Mouse (Mus musculus): Measurements from ENCODE around the gene Lrrc49. TPM values are rescaled to one million over a fixed set of nuclear protein-coding genes. Genes with fewer than 3 reads are reported as not detected.

Lrrc49 gene
- 6.4 and 7.2 TPM in 2 replicates for total RNA-seq (2014; rRNA removed; ENCODE audit: low replicate concordance)
- polyA plus RNA-seq (2015; fragmentation: Nextera tagmentation; extraction: Ambion mirVana), result 4.9 and 5.0 TPM in 2 replicates

DNA sequence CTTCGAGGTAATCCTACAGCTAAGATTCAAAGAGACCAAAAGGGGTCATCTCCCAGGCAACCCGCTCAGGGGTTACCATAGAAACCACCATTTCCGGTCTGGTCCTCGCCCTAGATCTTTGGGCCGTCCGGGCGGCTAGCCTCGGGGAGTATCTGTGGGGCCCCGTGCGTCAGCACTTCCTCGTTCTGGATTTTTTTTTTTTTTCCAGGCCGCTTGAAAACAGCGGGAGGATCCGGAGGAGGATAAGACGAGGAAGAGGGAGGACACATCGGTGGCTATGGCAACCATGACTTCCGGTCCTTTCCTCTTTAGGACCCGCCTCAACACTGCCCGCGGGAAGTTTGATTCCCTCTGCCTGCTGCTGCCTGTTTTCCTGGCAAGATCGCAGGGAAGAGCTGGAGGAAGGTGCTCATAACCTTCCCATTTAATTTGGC, at the start of gene Lrrc49:
Lrrc49 (minus strand) TSS at position 268 of the 434 bp plus-strand sequence.
- H3K36me3 ChIP-seq (replicated peaks; ENCODE audit: control insufficient read depth, insufficient read depth, low read length), result no peaks in the 10 kb centered on the region; the same call in 1 of the 2 replicates
- peak; percentile 87 for DNase-seq (ENCODE audit: low spot score)
- H3K9me3 ChIP-seq (replicated peaks; ENCODE audit: control insufficient read depth, low read length), result no peaks in the 10 kb centered on the region
- WGBS, result under 1% methylated on average over 21 of the region's 21 CpGs
- peak within 1 kb of the TSS; percentile 27; the same call in 1 of the 2 replicates for H3K9ac ChIP-seq (replicated peaks; ENCODE audit: low read depth, low read length)
- H3K4me1 ChIP-seq (ENCODE audit: control insufficient read depth, insufficient read depth), result peaks cover 3% of the 10 kb centered on the region; the same call in 1 of the 2 replicates
- H3K4me2 ChIP-seq (ENCODE audit: low read depth, low read length), result peak within 1 kb of the TSS; percentile 64
- ATAC-seq (ENCODE audit: insufficient read depth, low read depth), result peak; percentile 94
- peak within 1 kb of the TSS; percentile 73 for H3K4me3 ChIP-seq (ENCODE audit: low read depth, low read length)
- TF ChIP-seq EP300 (IDR thresholded peaks at IDR 0.05; ENCODE audit: low read depth), result 0 out of 2 replicates have a peak, but pooled peaks have one; percentile 37
- TF ChIP-seq CTCF (IDR thresholded peaks at IDR 0.05; ENCODE audit: low read depth), result no peak
- H3K27ac ChIP-seq (ENCODE audit: low read depth), result peak within 1 kb of the TSS; percentile 44
- H3K27me3 ChIP-seq (ENCODE audit: control insufficient read depth, insufficient read depth, low read length), result no peaks in the 10 kb centered on the region

DNA sequence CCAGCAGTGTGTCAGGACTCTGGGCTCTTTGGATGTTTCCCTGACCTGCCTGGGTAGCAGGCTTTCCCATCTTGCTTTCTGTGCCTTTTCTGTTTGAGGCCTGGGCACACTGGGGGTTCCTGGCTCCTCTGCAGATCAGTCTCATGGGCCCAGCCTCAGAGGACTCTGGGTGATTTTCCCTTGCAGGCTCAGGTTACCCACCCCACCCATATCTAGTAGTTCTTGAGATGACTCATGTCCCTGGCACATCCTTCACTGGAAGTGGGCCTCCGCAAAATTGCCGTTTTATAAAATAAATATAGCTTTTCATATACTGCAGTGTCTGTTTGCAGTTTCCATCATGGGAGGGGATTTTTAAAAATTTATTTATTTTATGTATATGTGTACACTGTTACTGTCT, 46.4 kb upstream of the Lrrc49 start:
- ATAC-seq (ENCODE audit: insufficient read depth, low read depth), result no peak
- TF ChIP-seq EP300 (IDR thresholded peaks at IDR 0.05; ENCODE audit: low read depth), result no peak
- TF ChIP-seq CTCF (IDR thresholded peaks at IDR 0.05; ENCODE audit: low read depth), result no peak
- no peaks in the 10 kb centered on the region for H3K9me3 ChIP-seq (replicated peaks; ENCODE audit: control insufficient read depth, low read length)
- H3K27ac ChIP-seq (ENCODE audit: low read depth), result no peak overlapping the region
- no peak overlapping the region for H3K9ac ChIP-seq (replicated peaks; ENCODE audit: low read depth, low read length)
- 89% methylated on average over 2 of the region's 2 CpGs for WGBS
- DNase-seq (ENCODE audit: low spot score), result no peak
- no peak overlapping the region for H3K4me3 ChIP-seq (ENCODE audit: low read depth, low read length)
- H3K36me3 ChIP-seq (replicated peaks; ENCODE audit: control insufficient read depth, insufficient read depth, low read length), result no peaks in the 10 kb centered on the region
- no peaks in the 10 kb centered on the region for H3K27me3 ChIP-seq (ENCODE audit: control insufficient read depth, insufficient read depth, low read length)
- H3K4me2 ChIP-seq (ENCODE audit: low read depth, low read length), result no peak overlapping the region
- no peaks in the 10 kb centered on the region for H3K4me1 ChIP-seq (ENCODE audit: control insufficient read depth, insufficient read depth)

DNA sequence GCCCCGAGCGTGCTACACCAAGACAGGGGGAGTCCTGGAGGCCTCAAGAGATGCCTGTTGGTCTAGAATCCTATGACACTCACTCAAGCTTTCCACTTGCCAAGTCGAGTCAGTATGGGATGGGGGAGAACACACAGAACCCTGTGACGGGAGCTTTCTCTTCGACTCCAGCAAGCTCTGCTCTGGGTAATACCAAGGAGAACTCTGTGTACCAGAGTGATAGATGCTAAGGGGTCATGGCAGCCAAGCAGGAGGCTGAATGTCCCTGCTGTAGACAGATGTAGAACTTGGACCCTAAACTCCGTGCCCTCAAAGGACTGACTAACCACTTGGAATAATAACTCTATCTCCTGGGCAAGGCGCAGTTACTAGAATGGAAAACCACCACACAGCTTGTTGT, 37.0 kb upstream of the Lrrc49 start:
- ATAC-seq (ENCODE audit: insufficient read depth, low read depth) (no peak), DNase-seq (ENCODE audit: low spot score) (no peak)
- Histone ChIP-seq H3K4me3 (ENCODE audit: low read depth, low read length) (no peak overlapping the region), H3K36me3 (replicated peaks; ENCODE audit: control insufficient read depth, insufficient read depth, low read length) (no peaks in the 10 kb centered on the region), H3K27me3 (ENCODE audit: control insufficient read depth, insufficient read depth, low read length) (no peaks in the 10 kb centered on the region), H3K27ac (ENCODE audit: low read depth) (no peak overlapping the region), H3K9ac (replicated peaks; ENCODE audit: low read depth, low read length) (no peak overlapping the region), H3K4me2 (ENCODE audit: low read depth, low read length) (no peak overlapping the region), H3K4me1 (ENCODE audit: control insufficient read depth, insufficient read depth) (no peaks in the 10 kb centered on the region), H3K9me3 (replicated peaks; ENCODE audit: control insufficient read depth, low read length) (no peaks in the 10 kb centered on the region)
- 77% methylated on average over 7 of the region's 7 CpGs for WGBS
- TF ChIP-seq EP300 (IDR thresholded peaks at IDR 0.05; ENCODE audit: low read depth) (no peak), CTCF (IDR thresholded peaks at IDR 0.05; ENCODE audit: low read depth) (no peak)

DNA sequence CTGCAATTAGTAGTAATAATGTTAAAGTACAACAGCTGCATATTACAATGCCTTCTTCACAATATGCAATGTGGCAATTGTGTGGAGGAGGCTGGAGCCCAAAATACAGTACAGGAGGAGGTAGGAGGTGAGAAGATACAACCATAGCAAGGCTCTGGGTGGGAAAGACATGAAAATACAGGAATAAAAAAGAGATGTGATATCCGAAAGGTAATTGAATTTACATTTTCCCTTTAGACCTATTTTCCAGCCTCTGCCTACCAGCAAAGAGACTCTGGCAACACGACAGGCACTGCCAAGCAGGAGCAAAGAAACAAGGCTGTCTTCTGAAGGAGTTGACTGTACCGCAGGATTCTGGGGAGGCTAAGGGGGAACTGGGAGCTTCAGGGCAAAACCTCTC, 31.7 kb upstream of the Lrrc49 start:
- TF ChIP-seq CTCF (IDR thresholded peaks at IDR 0.05; ENCODE audit: low read depth) (no peak), EP300 (IDR thresholded peaks at IDR 0.05; ENCODE audit: low read depth) (no peak)
- Histone ChIP-seq H3K36me3 (replicated peaks; ENCODE audit: control insufficient read depth, insufficient read depth, low read length) (no peaks in the 10 kb centered on the region), H3K4me3 (ENCODE audit: low read depth, low read length) (no peak overlapping the region)

DNA sequence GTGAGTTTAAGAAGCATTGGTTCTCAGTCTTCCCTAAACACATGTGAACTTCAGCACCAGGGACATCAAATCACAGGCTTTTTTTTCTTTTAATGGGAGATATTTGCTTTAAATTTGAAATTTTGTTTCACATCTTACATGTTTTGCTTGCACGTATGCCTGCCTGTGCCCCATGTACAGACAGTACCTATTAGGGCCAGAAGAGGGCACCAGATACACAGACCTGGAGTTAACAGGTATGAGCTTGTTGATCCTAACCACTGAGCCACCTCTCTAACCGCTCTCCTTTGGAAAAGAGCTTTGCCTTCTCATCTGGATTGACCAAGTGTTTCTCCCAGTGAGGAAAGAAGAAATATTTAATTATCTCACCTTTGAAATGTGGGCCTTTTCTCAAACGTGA, 30.3 kb upstream of the Lrrc49 start:
- Histone ChIP-seq H3K4me3 (ENCODE audit: low read depth, low read length) (no peak overlapping the region), H3K4me2 (ENCODE audit: low read depth, low read length) (no peak overlapping the region), H3K9ac (replicated peaks; ENCODE audit: low read depth, low read length) (no peak overlapping the region), H3K9me3 (replicated peaks; ENCODE audit: control insufficient read depth, low read length) (no peaks in the 10 kb centered on the region), H3K36me3 (replicated peaks; ENCODE audit: control insufficient read depth, insufficient read depth, low read length) (no peaks in the 10 kb centered on the region), H3K27ac (ENCODE audit: low read depth) (no peak overlapping the region), H3K27me3 (ENCODE audit: control insufficient read depth, insufficient read depth, low read length) (peaks cover 4% of the 10 kb centered on the region; the same call in 1 of the 2 replicates), H3K4me1 (ENCODE audit: control insufficient read depth, insufficient read depth) (peaks cover 7% of the 10 kb centered on the region; the same call in 1 of the 2 replicates)
- DNase-seq (ENCODE audit: low spot score) (peak; percentile 39), ATAC-seq (ENCODE audit: insufficient read depth, low read depth) (no peak)
- peak; percentile 77 for TF ChIP-seq CTCF (IDR thresholded peaks at IDR 0.05; ENCODE audit: low read depth)
- no peak for TF ChIP-seq EP300 (IDR thresholded peaks at IDR 0.05; ENCODE audit: low read depth)
- 60% methylated on average over 3 of the region's 3 CpGs for WGBS

More for the DNA sequence above, 31.7 kb upstream of the Lrrc49 start:
- Histone ChIP-seq H3K9me3 (replicated peaks; ENCODE audit: control insufficient read depth, low read length) (no peaks in the 10 kb centered on the region), H3K27me3 (ENCODE audit: control insufficient read depth, insufficient read depth, low read length) (no peaks in the 10 kb centered on the region), H3K9ac (replicated peaks; ENCODE audit: low read depth, low read length) (no peak overlapping the region), H3K27ac (ENCODE audit: low read depth) (no peak overlapping the region), H3K4me1 (ENCODE audit: control insufficient read depth, insufficient read depth) (no peaks in the 10 kb centered on the region), H3K4me2 (ENCODE audit: low read depth, low read length) (no peak overlapping the region)
- WGBS, result 78% methylated on average over 3 of the region's 3 CpGs
- ATAC-seq (ENCODE audit: insufficient read depth, low read depth), result no peak
- no peak for DNase-seq (ENCODE audit: low spot score)

DNA sequence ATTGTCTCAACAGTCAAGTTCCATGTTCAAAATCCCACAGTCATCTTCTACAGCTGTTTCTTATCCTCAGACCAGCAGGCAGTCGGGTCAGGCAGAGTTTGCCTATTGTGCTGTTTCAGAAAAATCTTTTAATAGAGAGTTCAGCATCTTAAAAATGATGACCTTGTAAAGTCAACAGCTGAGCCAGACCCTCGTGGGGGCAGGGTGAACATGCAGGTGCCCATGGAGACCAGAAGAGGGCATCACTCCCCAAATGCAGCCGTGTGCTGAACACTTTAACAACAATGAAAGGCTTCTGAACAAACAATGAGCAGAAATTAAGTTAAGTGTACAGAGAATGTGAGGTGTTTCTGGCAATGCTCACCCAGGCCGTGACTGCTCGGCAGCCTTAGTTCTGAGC, 27.9 kb upstream of the Lrrc49 start:
- no peaks in the 10 kb centered on the region for H3K9me3 ChIP-seq (replicated peaks; ENCODE audit: control insufficient read depth, low read length)
- H3K27me3 ChIP-seq (ENCODE audit: control insufficient read depth, insufficient read depth, low read length), result peaks cover 4% of the 10 kb centered on the region; the same call in 1 of the 2 replicates
- ATAC-seq (ENCODE audit: insufficient read depth, low read depth), result no peak
- no peak for DNase-seq (ENCODE audit: low spot score)
- no peaks in the 10 kb centered on the region for H3K36me3 ChIP-seq (replicated peaks; ENCODE audit: control insufficient read depth, insufficient read depth, low read length)
- H3K4me3 ChIP-seq (ENCODE audit: low read depth, low read length), result no peak overlapping the region
- H3K4me1 ChIP-seq (ENCODE audit: control insufficient read depth, insufficient read depth), result peaks cover 7% of the 10 kb centered on the region; the same call in 1 of the 2 replicates
- no peak overlapping the region for H3K27ac ChIP-seq (ENCODE audit: low read depth)
- TF ChIP-seq CTCF (IDR thresholded peaks at IDR 0.05; ENCODE audit: low read depth), result no peak
- no peak for TF ChIP-seq EP300 (IDR thresholded peaks at IDR 0.05; ENCODE audit: low read depth)
- 53% methylated on average over 5 of the region's 5 CpGs for WGBS
- no peak overlapping the region for H3K9ac ChIP-seq (replicated peaks; ENCODE audit: low read depth, low read length)
- no peak overlapping the region for H3K4me2 ChIP-seq (ENCODE audit: low read depth, low read length)
